26 mouse cellular contexts compared by ENCODE assay signal in genomic region chr3:153706901-153707300, GRCm38 (mm10).
"Had no signal": no experiment of that assay in that cellular context is flagged by ENCODE, and none has a peak within 500 bp of the region (broad histone marks: within the 10 kb centered on the region; RNA-seq: fewer than 3 reads in every experiment).

No protein-coding gene starts in this region.

- H3K27ac ChIP-seq: heart, embryonic 10.5 days; hindbrain, embryonic 10.5 days; hindbrain, embryonic 13.5 days; hindbrain, embryonic 15.5 days; hindbrain, postnatal 0 days; kidney, postnatal 0 days; left cerebral cortex, adult 2 months; limb, embryonic 13.5 days; limb, embryonic 15.5 days; liver, embryonic 12.5 days; liver, embryonic 14.5 days had no signal

- ATAC-seq: hindbrain, postnatal 0 days; intestine, embryonic 16.5 days; liver, embryonic 12.5 days had no signal

- DNase-seq: gastrocnemius, postnatal 14 days; gastrocnemius, postnatal 36 days; heart, adult 18-20 months; heart, postnatal 10 days; heart, postnatal 4 days; kidney, adult 11 months; kidney, adult 2 months; kidney, adult 9 months; kidney, postnatal 14 days; kidney, postnatal 36 days; layer of hippocampus, adult 9-11 months; layer of hippocampus, postnatal 36 days had no signal

- H3K36me3 ChIP-seq: heart, embryonic 10.5 days; hindbrain, embryonic 10.5 days; hindbrain, embryonic 13.5 days; hindbrain, embryonic 15.5 days; kidney, embryonic 15.5 days; limb, embryonic 13.5 days; limb, embryonic 15.5 days had no signal

- H3K9me3 ChIP-seq: heart, embryonic 10.5 days; heart, embryonic 12.5 days; hindbrain, embryonic 10.5 days; hindbrain, embryonic 13.5 days; hindbrain, embryonic 15.5 days; kidney, embryonic 15.5 days; limb, embryonic 13.5 days; limb, embryonic 15.5 days; liver, embryonic 12.5 days had no signal

- H3K27me3 ChIP-seq: heart, embryonic 12.5 days; hindbrain, embryonic 13.5 days; hindbrain, embryonic 15.5 days; kidney, embryonic 15.5 days; limb, embryonic 15.5 days; liver, embryonic 12.5 days had no signal

- H3K4me3 ChIP-seq: heart, embryonic 10.5 days; heart, embryonic 12.5 days; hindbrain, embryonic 10.5 days; hindbrain, embryonic 13.5 days; hindbrain, embryonic 15.5 days; kidney, embryonic 15.5 days; left cerebral cortex, adult 2 months; limb, embryonic 13.5 days; limb, embryonic 15.5 days; liver, embryonic 12.5 days had no signal
